In the genomic region with DNA sequence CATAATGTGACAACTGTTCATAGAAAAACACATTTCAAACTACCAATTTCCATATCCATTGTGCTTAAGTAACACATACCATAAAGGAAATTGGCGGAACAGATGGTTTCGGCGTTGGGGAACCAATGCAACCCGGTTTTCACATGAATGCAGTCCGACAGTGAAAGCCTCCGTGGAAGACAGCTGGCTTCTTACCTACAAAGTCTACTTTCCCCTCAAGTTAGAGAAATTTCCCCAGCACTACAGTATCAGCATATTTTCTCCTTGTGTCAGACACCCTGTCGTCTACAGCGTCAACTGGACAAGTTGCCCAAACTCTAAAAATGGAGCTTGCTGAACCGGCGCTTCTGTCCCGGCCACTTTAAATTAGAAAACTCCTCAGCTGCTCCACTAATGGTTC, we compare ENCODE assay signal across 9 mouse cellular contexts.
DNase-seq lines count a peak whose midpoint lies in the region; ATAC-seq and TF ChIP-seq lines count a peak whose summit lies in the region.
"Had no signal": no experiment of that assay in that cellular context is flagged by ENCODE, and none has a peak within 500 bp of the region (broad histone marks: within the 10 kb centered on the region; RNA-seq: fewer than 3 reads in every experiment).

No protein-coding gene starts in this region.

- no peaks in the 10 kb centered on the region for H3K27me3 ChIP-seq in heart, postnatal 0 days (ENCODE audit: control insufficient read depth, insufficient read depth, low read length)
- H3K27me3 ChIP-seq in embryonic facial prominence, embryonic 15.5 days, result peaks cover 10% of the 10 kb centered on the region; the same call in 1 of the 2 replicates
- H3K27me3 ChIP-seq in hindbrain, embryonic 14.5 days (ENCODE audit: control insufficient read depth, insufficient read depth, low read length), result no peaks in the 10 kb centered on the region
- no peaks in the 10 kb centered on the region for H3K27me3 ChIP-seq in neural tube, embryonic 12.5 days (replicated peaks)

- no peak overlapping the region for H3K9ac ChIP-seq in heart, postnatal 0 days (replicated peaks; ENCODE audit: low read depth, low read length)
- H3K9ac ChIP-seq in embryonic facial prominence, embryonic 15.5 days, result no peak overlapping the region
- 0 out of 2 replicates have a peak overlapping the region, but pooled peaks have one; percentile 19 for H3K9ac ChIP-seq in hindbrain, embryonic 14.5 days
- no peak overlapping the region for H3K9ac ChIP-seq in neural tube, embryonic 12.5 days

- no peak for TF ChIP-seq CTCF in heart, postnatal 0 days (IDR thresholded peaks at IDR 0.05; ENCODE audit: low read depth)

- H3K27ac ChIP-seq in heart, postnatal 0 days (ENCODE audit: low read depth), result no peak overlapping the region
- H3K27ac ChIP-seq in embryonic facial prominence, embryonic 15.5 days (replicated peaks), result no peak overlapping the region
- H3K27ac ChIP-seq in hindbrain, embryonic 14.5 days, result no peak overlapping the region
- 0 out of 2 replicates have a peak overlapping the region, but pooled peaks have one; percentile 26 for H3K27ac ChIP-seq in neural tube, embryonic 12.5 days

- H3K9me3 ChIP-seq in heart, postnatal 0 days (replicated peaks; ENCODE audit: control insufficient read depth, low read length), result no peaks in the 10 kb centered on the region
- no peaks in the 10 kb centered on the region for H3K9me3 ChIP-seq in embryonic facial prominence, embryonic 15.5 days (replicated peaks)
- H3K9me3 ChIP-seq in hindbrain, embryonic 14.5 days (ENCODE audit: control insufficient read depth, low read length), result no peaks in the 10 kb centered on the region
- H3K9me3 ChIP-seq in neural tube, embryonic 12.5 days, result no peaks in the 10 kb centered on the region

- 72% methylated on average over 11 of the region's 11 CpGs for WGBS in heart, postnatal 0 days
- 60% methylated on average over 11 of the region's 11 CpGs for WGBS in embryonic facial prominence, embryonic 15.5 days
- WGBS in hindbrain, embryonic 14.5 days, result 21% methylated on average over 11 of the region's 11 CpGs
- WGBS in neural tube, embryonic 12.5 days, result 26% methylated on average over 11 of the region's 11 CpGs

- H3K4me3 ChIP-seq in heart, postnatal 0 days (ENCODE audit: low read depth, low read length), result no peak overlapping the region
- H3K4me3 ChIP-seq in embryonic facial prominence, embryonic 15.5 days (replicated peaks), result no peak overlapping the region
- 0 out of 2 replicates have a peak overlapping the region, but pooled peaks have one; percentile 2 for H3K4me3 ChIP-seq in hindbrain, embryonic 14.5 days (replicated peaks; ENCODE audit: low read length)
- 0 out of 2 replicates have a peak overlapping the region, but pooled peaks have one; percentile 1 for H3K4me3 ChIP-seq in neural tube, embryonic 12.5 days
- H3K4me3 ChIP-seq: myocyte had no signal

- no peak for TF ChIP-seq EP300 in heart, postnatal 0 days (IDR thresholded peaks at IDR 0.05; ENCODE audit: low read depth)

- DNase-seq in heart, postnatal 0 days (ENCODE audit: low spot score), result no peak
- DNase-seq in heart, adult 18-20 months, result no peak
- peak; percentile 27 for DNase-seq in hindbrain, embryonic 14.5 days (ENCODE audit: low spot score)
- DNase-seq in lung, postnatal 25 days (ENCODE audit: low spot score), result no peak
- DNase-seq in thymus, postnatal 25 days, result no peak
- DNase-seq in ovary, postnatal 36 days (ENCODE audit: low spot score), result no peak

- peak overlapping the region; percentile 37; the same call in 1 of the 2 replicates for H3K4me2 ChIP-seq in heart, postnatal 0 days (ENCODE audit: low read depth, low read length)
- peak overlapping the region; percentile 16; the same call in 1 of the 2 replicates for H3K4me2 ChIP-seq in embryonic facial prominence, embryonic 15.5 days (replicated peaks)
- H3K4me2 ChIP-seq in hindbrain, embryonic 14.5 days (replicated peaks), result peak overlapping the region; percentile 41
- peak overlapping the region; percentile 50 for H3K4me2 ChIP-seq in neural tube, embryonic 12.5 days (replicated peaks)

- ATAC-seq in heart, postnatal 0 days (ENCODE audit: insufficient read depth, low read depth), result no peak
- no peak for ATAC-seq in embryonic facial prominence, embryonic 15.5 days (ENCODE audit: insufficient number of reproducible peaks, low FRiP score, low TSS enrichment, low read depth)
- ATAC-seq in hindbrain, embryonic 14.5 days (ENCODE audit: low FRiP score), result no peak
- ATAC-seq in neural tube, embryonic 12.5 days (ENCODE audit: low FRiP score, low read depth), result peak; percentile 31; the same call in 1 of the 2 replicates

- H3K36me3 ChIP-seq in heart, postnatal 0 days (replicated peaks; ENCODE audit: control insufficient read depth, insufficient read depth, low read length), result no peaks in the 10 kb centered on the region
- H3K36me3 ChIP-seq in embryonic facial prominence, embryonic 15.5 days, result no peaks in the 10 kb centered on the region
- H3K36me3 ChIP-seq in hindbrain, embryonic 14.5 days (replicated peaks; ENCODE audit: control insufficient read depth, insufficient read depth), result no peaks in the 10 kb centered on the region
- no peaks in the 10 kb centered on the region for H3K36me3 ChIP-seq in neural tube, embryonic 12.5 days

- peaks cover 5% of the 10 kb centered on the region; the same call in 1 of the 2 replicates for H3K4me1 ChIP-seq in heart, postnatal 0 days (ENCODE audit: control insufficient read depth, insufficient read depth)
- peaks cover 12% of the 10 kb centered on the region for H3K4me1 ChIP-seq in embryonic facial prominence, embryonic 15.5 days
- peaks cover 27% of the 10 kb centered on the region for H3K4me1 ChIP-seq in hindbrain, embryonic 14.5 days (replicated peaks; ENCODE audit: control insufficient read depth, insufficient read depth, low read length)
- H3K4me1 ChIP-seq in neural tube, embryonic 12.5 days, result peaks cover 45% of the 10 kb centered on the region

Comparison
In these comparisons a context has a peak if more than half of its experiments do, and no peak if none do; other contexts are left out.
1. H3K4me3 ChIP-seq: peak in hindbrain, embryonic 14.5 days (single experiment) and neural tube, embryonic 12.5 days (single experiment); none in heart, postnatal 0 days (single experiment) and embryonic facial prominence, embryonic 15.5 days (single experiment).
2. Peak in every context shown above with its lines, with median percentiles within 50 percentile points of each other: H3K4me2 ChIP-seq.